Mouse (Mus musculus): ENCODE results near the gene Oscar.

DNA sequence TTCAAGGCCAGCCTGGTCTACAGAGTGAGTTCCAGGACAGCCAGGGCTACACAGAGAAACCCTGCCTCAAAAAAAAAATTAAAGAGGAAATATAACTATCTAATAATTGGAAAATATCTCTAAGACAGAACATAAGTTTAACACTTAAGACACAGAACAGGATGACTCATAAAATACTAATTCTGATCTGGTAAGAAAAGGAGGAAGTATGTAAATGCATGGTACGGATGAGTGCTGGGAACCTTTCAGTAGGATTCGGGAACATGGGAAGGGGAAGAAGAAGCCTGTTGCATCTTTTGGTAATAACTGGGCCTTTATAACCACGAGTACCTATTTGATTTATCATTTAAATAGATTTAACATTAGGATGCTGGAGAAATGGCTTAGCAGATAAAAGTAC lies 1.9 kb downstream of the Oscar start:
- TF ChIP-seq CTCF (IDR thresholded peaks at IDR 0.05) (no peak), EP300 (IDR thresholded peaks at IDR 0.05) (no peak)
